Mouse (Mus musculus) right cerebral cortex, postnatal 36 days (tissue): Measurements from ENCODE around the gene Nqo2.
A peak's percentile ranks its signal among the peaks of the same experiment; 100 is the strongest.

Source experiments
- DNase-seq, 2 experiments: peaks; one replicate each; pipeline ENCODE4 v3.0.0; 2022; ENCODE audit warnings: low spot score in 2 of 2, mixed read lengths in 1 of 2

Gene Nqo2

DNA sequence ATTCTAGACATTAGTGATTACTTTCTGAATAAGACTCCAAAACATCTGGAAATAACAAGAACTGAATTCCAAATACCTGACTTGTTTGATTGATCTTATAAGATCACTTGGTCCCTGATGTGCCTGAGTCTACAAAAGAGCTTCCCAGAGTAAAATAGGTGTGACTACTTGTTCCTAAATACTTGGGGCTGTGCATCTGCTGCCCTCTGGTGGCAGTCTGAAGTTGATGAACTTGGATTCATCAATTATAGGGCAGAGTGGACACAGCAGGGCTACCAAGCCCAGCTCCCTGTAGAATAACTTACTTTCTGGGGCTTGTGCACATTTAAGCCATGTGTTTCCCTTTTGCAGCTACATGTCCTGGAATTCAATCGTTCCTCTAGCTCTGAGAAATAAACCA is 30.7 kb downstream of the Nqo2 start:
- DNase-seq: peak; percentile 25 to 47

DNA sequence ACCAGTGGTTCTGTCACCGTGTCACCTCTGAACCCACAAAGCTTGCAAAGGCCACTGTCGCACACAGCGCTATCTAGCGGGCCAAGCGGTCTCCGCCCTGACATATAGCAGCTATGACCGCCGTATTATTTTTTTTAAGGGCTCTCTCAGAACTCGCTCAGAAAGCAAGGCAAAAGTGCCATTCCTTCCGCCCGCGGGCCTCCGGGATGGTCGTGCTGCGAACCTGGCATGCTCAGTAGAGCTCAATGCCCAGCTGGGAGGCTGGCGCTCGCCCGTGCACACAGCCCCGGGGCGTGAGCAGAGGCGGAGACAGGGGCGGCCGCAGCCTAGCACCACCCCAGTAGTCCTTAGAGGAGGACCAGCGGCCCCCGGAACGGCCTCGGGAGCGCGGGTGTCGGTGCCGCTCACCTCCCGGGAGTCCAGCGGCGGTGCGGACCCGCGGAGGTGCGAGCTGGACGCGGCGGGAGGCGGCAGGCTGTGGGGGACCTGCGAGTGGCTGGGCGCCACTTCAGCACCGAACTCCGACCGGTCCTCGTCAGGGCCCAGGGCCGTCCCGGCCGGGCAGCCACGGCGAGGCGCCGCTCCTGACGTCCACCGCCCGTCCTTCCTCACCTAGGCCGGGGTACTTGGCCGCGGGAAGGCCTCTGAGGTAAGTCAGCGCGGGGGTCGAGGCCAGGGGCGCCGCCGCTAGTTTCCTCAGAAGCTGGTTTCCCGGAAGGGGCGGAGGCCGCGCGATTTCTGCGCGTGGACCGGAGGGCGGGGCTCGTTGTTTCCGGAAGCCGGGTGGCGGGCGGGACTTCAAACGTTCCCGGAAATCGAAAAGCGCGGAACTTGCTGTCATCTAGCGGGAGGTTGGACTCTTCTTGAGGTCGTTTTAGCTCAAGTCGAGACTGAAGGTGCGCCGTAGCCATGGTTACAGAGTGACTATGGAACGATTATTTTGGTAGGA is 37.8 kb downstream of the Nqo2 start, which contains the start of the genes Ripk1 and Serpinb6a:
Gene Ripk1, plus strand, starts transcription at position 306 of the 949 bp plus-strand sequence.
Gene Serpinb6a, minus strand, starts transcription at position 737 of the 949 bp plus-strand sequence.
- DNase-seq: peak; percentile 88

DNA sequence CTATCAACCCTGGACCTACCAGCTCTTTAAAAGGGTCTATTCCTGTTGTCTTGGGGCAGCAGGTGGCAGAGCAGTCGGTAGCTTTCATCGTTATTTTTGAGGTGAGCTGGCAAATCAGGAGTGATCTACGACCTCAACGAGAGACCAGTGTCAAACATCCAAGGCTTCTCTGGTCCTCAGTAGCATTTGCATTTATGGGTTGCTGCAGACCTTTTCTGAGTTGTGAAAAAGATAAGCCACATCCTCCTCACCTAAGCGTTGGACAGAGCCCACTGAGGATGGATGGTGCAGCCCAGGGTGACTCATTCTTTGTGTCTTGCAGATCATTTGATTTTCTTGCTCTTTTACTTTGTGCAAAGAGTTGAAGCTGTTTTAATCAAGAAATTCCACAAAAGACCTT is 38.6 kb downstream of the Nqo2 start:
- no peak for DNase-seq

- DNase-seq: no peak
Measured at GRCm38 (mm10) chr13:34007234-34007633, 42.7 kb downstream of the Nqo2 start.

GRCm38 (mm10) chr13:34016927-34017569 is 52.6 kb downstream of the Nqo2 start:
- DNase-seq: no peak

- DNase-seq: no peak
Measured at GRCm38 (mm10) chr13:34018521-34018920, 54.0 kb downstream of the Nqo2 start.

GRCm38 (mm10) chr13:34021998-34022397 is 57.5 kb downstream of the Nqo2 start:
- no peak for DNase-seq

- no peak for DNase-seq
Measured at GRCm38 (mm10) chr13:34032041-34032440, 67.6 kb downstream of the Nqo2 start.

DNA sequence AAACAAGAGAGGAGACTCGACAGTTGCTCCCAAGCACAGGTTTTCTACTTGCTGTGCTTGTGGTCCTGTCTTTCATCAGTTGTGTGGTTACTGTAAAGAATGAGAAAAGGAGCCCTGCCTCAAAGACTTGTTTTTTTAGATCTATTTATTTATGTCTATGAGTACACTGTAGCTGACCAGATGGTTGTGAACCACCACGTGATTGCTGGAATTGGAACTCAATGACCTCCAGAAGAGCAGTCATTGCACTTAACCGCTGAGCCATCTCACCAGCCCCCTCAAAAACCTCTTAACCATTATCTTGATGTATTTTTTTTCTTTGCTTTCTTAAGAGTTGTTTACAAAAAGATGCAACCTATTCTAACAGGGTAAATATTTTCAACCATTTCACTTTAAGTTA is 70.9 kb downstream of the Nqo2 start:
- no peak for DNase-seq

- DNase-seq: no peak
Measured at GRCm38 (mm10) chr13:34036726-34037125, 72.2 kb downstream of the Nqo2 start.

- peak; percentile 91 for DNase-seq
Measured at GRCm38 (mm10) chr13:34037172-34038055, 72.9 kb downstream of the Nqo2 start, which contains the start of gene Bphl. Gene Bphl (plus strand): TSS chr13:34037597.

DNA sequence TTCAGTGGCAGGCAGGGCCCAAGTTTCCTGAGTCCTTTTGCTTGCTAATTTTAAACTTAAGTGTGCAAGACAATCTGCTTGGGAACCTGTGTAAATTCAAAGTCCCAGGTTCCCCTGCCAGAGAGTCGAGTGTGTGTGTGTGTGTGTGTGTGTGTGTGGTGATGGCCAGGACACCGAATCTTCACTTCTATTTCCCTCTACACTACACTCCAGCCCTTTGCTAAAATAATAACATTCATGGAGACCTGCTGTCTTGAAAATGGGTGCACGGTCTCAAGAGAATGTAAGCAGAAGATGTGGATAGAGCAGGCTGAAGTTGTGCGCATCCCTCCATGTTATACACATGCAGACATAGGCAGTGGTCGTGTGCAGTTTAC is 73.6 kb downstream of the Nqo2 start:
- no peak for DNase-seq
